Mouse (Mus musculus): ENCODE measurements at regions not wholly inside any gene's neighbourhood (a gene's known extent, or its start where the extent isn't known, plus 50 kb on each side); places are given as distances from the start of the nearest gene placed in this dataset.

- H3K36me3 ChIP-seq (replicated peaks in 1 of 2; ENCODE audit: control insufficient read depth in 1 of 2, insufficient read depth in 1 of 2, low read length in 1 of 2) = no peaks in the 10 kb centered on the region
- peaks cover 22% of the 10 kb centered on the region for H3K9me3 ChIP-seq (replicated peaks; ENCODE audit: low read length)
- H3K4me1 ChIP-seq (ENCODE audit: control insufficient read depth in 1 of 2, insufficient read depth in 2 of 2) = no peaks in the 10 kb centered on the region
- H3K9ac ChIP-seq (ENCODE audit: insufficient read depth, low read depth) = no peak overlapping the region
- TF ChIP-seq ZKSCAN1 (IDR thresholded peaks at IDR 0.05; ENCODE audit: borderline replicate concordance, low read depth, low read length) (no peak), UBTF (IDR thresholded peaks at IDR 0.05; ENCODE audit: low read depth, low read length) (no peak)
- DNase-seq (ENCODE audit: extremely low read depth) = no peak
- in situ Hi-C loops (cut with MboI; ENCODE audit: low pct_ligation_motif_present, low pct_unique_long_range_greater_than_20kb, low sequenced_read_pairs) = no loop called here
- no peaks in the 10 kb centered on the region for H3K79me2 ChIP-seq (replicated peaks; ENCODE audit: control insufficient read depth, extremely low read depth, insufficient read depth, poor library complexity, severe bottlenecking)
- H3K4me2 ChIP-seq (ENCODE audit: insufficient read depth, low read depth, poor library complexity, severe bottlenecking) = no peak overlapping the region
- no peak overlapping the region for H3K27ac ChIP-seq (ENCODE audit: insufficient read depth, low read depth)
- no peak overlapping the region for H3K4me3 ChIP-seq (replicated peaks in 1 of 3; ENCODE audit: low read depth in 2 of 3, low read length in 2 of 3, poor library complexity in 1 of 3)
- dilution Hi-C loops (cut with MboI; ENCODE audit: extremely low pct_ligation_motif_present, extremely low pct_unique_long_range_greater_than_20kb, low sequenced_read_pairs) = no loop called here
- no peaks in the 10 kb centered on the region for H3K27me3 ChIP-seq (replicated peaks)
These were observed 179.9 kb upstream of the Slitrk6 start for GRCm38 (mm10) chr14:110934816-110935215.

- Histone ChIP-seq H3K4me2 (ENCODE audit: insufficient read depth, low read depth, poor library complexity, severe bottlenecking) (no peak overlapping the region), H3K4me3 (replicated peaks in 1 of 3; ENCODE audit: low read depth in 2 of 3, low read length in 2 of 3, poor library complexity in 1 of 3) (no peak overlapping the region), H3K9ac (ENCODE audit: insufficient read depth, low read depth) (no peak overlapping the region), H3K36me3 (replicated peaks in 1 of 2; ENCODE audit: control insufficient read depth in 1 of 2, insufficient read depth in 1 of 2, low read length in 1 of 2) (no peaks in the 10 kb centered on the region), H3K9me3 (replicated peaks; ENCODE audit: low read length) (peaks cover 21% of the 10 kb centered on the region), H3K27me3 (replicated peaks) (no peaks in the 10 kb centered on the region), H3K27ac (ENCODE audit: insufficient read depth, low read depth) (no peak overlapping the region), H3K79me2 (replicated peaks; ENCODE audit: control insufficient read depth, extremely low read depth, insufficient read depth, poor library complexity, severe bottlenecking) (no peaks in the 10 kb centered on the region), H3K4me1 (ENCODE audit: control insufficient read depth in 1 of 2, insufficient read depth in 2 of 2) (no peaks in the 10 kb centered on the region)
- dilution Hi-C loops (cut with MboI; ENCODE audit: extremely low pct_ligation_motif_present, extremely low pct_unique_long_range_greater_than_20kb, low sequenced_read_pairs) (no loop called here), in situ Hi-C loops (cut with MboI; ENCODE audit: low pct_ligation_motif_present, low pct_unique_long_range_greater_than_20kb, low sequenced_read_pairs) (no loop called here)
- DNase-seq (ENCODE audit: extremely low read depth) = no peak
- TF ChIP-seq CHD1 (IDR thresholded peaks at IDR 0.05; ENCODE audit: low read depth, low read length) (no peak), MAFK (IDR thresholded peaks at IDR 0.05; ENCODE audit: insufficient replicate concordance, low read length) (no peak), POLR2A (IDR thresholded peaks at IDR 0.05; ENCODE audit: low read depth, low read length) (no peak), JUND (conservative IDR thresholded peaks at IDR 0.05; ENCODE audit: low read depth, low read length) (no peak), SMC3 (IDR thresholded peaks at IDR 0.05; ENCODE audit: low read depth, low read length) (no peak), USF2 (conservative IDR thresholded peaks at IDR 0.05; ENCODE audit: low read depth, low read length) (no peak), GABPA (IDR thresholded peaks at IDR 0.05; ENCODE audit: insufficient replicate concordance, low read depth, low read length) (no peak), USF1 (IDR thresholded peaks at IDR 0.05; ENCODE audit: low read depth, low read length) (no peak), ZC3H11A (IDR thresholded peaks at IDR 0.05; ENCODE audit: low read depth, low read length) (no peak), E2F4 (IDR thresholded peaks at IDR 0.05; ENCODE audit: insufficient replicate concordance, low read depth, low read length) (no peak), CTCF (conservative IDR thresholded peaks at IDR 0.05 in 1 of 2, IDR thresholded peaks at IDR 0.05 in 1 of 2; ENCODE audit: low read depth in 2 of 2, low read length in 2 of 2) (no peak), EP300 (IDR thresholded peaks at IDR 0.05; ENCODE audit: low read length) (no peak)
These were observed 167.0 kb upstream of the Slitrk6 start for GRCm38 (mm10) chr14:110921989-110922388.

GRCm38 (mm10) chr14:110913341-110913740 lies 158.4 kb upstream of the Slitrk6 start:
- Histone ChIP-seq H3K36me3 (replicated peaks in 1 of 2; ENCODE audit: control insufficient read depth in 1 of 2, insufficient read depth in 1 of 2, low read length in 1 of 2) (no peaks in the 10 kb centered on the region), H3K27me3 (replicated peaks) (no peaks in the 10 kb centered on the region)

More at GRCm38 (mm10) chr14:110913341-110913740, 158.4 kb upstream of the Slitrk6 start:
- Histone ChIP-seq H3K9me3 (replicated peaks; ENCODE audit: low read length) (peaks cover 18% of the 10 kb centered on the region), H3K9ac (ENCODE audit: insufficient read depth, low read depth) (no peak overlapping the region), H3K4me1 (ENCODE audit: control insufficient read depth in 1 of 2, insufficient read depth in 2 of 2) (no peaks in the 10 kb centered on the region), H3K4me2 (ENCODE audit: insufficient read depth, low read depth, poor library complexity, severe bottlenecking) (no peak overlapping the region), H3K27ac (ENCODE audit: insufficient read depth, low read depth) (no peak overlapping the region), H3K79me2 (replicated peaks; ENCODE audit: control insufficient read depth, extremely low read depth, insufficient read depth, poor library complexity, severe bottlenecking) (no peaks in the 10 kb centered on the region), H3K4me3 (replicated peaks in 1 of 3; ENCODE audit: low read depth in 2 of 3, low read length in 2 of 3, poor library complexity in 1 of 3) (no peak overlapping the region)
- DNase-seq (ENCODE audit: extremely low read depth) = no peak
- TF ChIP-seq SMC3 (IDR thresholded peaks at IDR 0.05; ENCODE audit: low read depth, low read length) (no peak), MYC (IDR thresholded peaks at IDR 0.05; ENCODE audit: low read depth, low read length) (no peak), CTCF (conservative IDR thresholded peaks at IDR 0.05 in 1 of 2, IDR thresholded peaks at IDR 0.05 in 1 of 2; ENCODE audit: low read depth in 2 of 2, low read length in 2 of 2) (no peak), JUN (IDR thresholded peaks at IDR 0.05; ENCODE audit: insufficient read depth, low read depth, low read length) (no peak), JUND (conservative IDR thresholded peaks at IDR 0.05; ENCODE audit: low read depth, low read length) (no peak), MXI1 (IDR thresholded peaks at IDR 0.05; ENCODE audit: low read depth, low read length) (no peak), ZKSCAN1 (IDR thresholded peaks at IDR 0.05; ENCODE audit: borderline replicate concordance, low read depth, low read length) (no peak), SIN3A (IDR thresholded peaks at IDR 0.05; ENCODE audit: low read length) (no peak)
- dilution Hi-C loops (cut with MboI; ENCODE audit: extremely low pct_ligation_motif_present, extremely low pct_unique_long_range_greater_than_20kb, low sequenced_read_pairs) (no loop called here), in situ Hi-C loops (cut with MboI; ENCODE audit: low pct_ligation_motif_present, low pct_unique_long_range_greater_than_20kb, low sequenced_read_pairs) (no loop called here)

Measured in CH12.LX (cell line).